8 mouse cellular contexts compared by ENCODE assay signal in the genomic region with DNA sequence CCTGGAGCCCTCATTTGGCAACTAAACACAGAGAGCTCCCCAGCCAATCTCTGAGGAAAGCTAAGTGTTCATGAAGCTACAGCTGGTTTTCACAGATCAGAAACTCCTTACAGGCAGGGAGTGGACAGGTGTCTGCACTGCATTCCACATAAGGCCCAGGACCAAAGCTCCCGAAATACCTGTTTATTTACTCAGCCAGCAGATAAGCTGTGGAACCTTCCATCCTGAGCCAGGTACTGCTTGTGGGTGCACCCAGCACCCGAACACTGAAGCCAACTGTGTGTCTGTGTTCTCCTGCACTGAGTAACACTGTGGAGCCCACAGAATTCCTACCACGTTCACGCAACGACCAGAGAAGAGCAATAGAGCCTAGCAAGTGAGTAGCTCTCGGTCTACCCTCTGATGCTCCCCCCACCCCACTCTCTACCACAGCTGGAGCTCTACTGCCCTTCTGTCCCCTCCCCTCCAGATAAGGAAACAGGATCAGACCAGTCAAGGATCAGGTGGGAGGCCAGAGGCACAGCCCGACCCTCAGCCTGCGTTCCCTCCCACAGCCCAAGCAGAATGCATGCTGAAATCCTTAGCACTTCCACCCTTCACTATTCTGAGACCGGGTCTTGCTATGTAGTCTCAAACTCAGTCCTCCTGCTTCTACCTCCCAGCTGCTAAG. TPM values are rescaled to one million over a fixed set of nuclear protein-coding genes. Genes with fewer than 3 reads are reported as not detected.
DNase-seq lines count a peak whose midpoint lies in the region; ATAC-seq and TF ChIP-seq lines count a peak whose summit lies in the region.
"Had no signal": no experiment of that assay in that cellular context is flagged by ENCODE, and none has a peak within 500 bp of the region (broad histone marks: within the 10 kb centered on the region; RNA-seq: fewer than 3 reads in every experiment).

No protein-coding gene starts in this region.

- ATAC-seq in liver, embryonic 11.5 days (replicated peaks; ENCODE audit: low FRiP score): peak; percentile 56
- ATAC-seq in hindbrain, postnatal 0 days: no peak
- no peak for ATAC-seq in neural tube, embryonic 15.5 days (ENCODE audit: low FRiP score)

- H3K4me2 ChIP-seq in liver, embryonic 11.5 days: peak overlapping the region; percentile 31; the same call in 1 of the 2 replicates
- no peak overlapping the region for H3K4me2 ChIP-seq in hindbrain, postnatal 0 days (ENCODE audit: low read depth, low read length)
- H3K4me2 ChIP-seq in neural tube, embryonic 15.5 days: no peak overlapping the region; the same call in 1 of the 2 replicates

- H3K9ac ChIP-seq in liver, embryonic 11.5 days (ENCODE audit: low read depth, low read length): peak overlapping the region; percentile 41
- no peak overlapping the region for H3K9ac ChIP-seq in hindbrain, postnatal 0 days (replicated peaks; ENCODE audit: low read length)
- no peak overlapping the region for H3K9ac ChIP-seq in neural tube, embryonic 15.5 days (replicated peaks)

- no peak for TF ChIP-seq CTCF in hindbrain, postnatal 0 days (IDR thresholded peaks at IDR 0.05; ENCODE audit: low read depth)

- no peaks in the 10 kb centered on the region for H3K27me3 ChIP-seq in liver, embryonic 11.5 days (replicated peaks; ENCODE audit: control insufficient read depth, insufficient read depth, low read length)
- H3K27me3 ChIP-seq in forebrain, embryonic 10.5 days (ENCODE audit: poor library complexity, severe bottlenecking): no peaks in the 10 kb centered on the region
- no peaks in the 10 kb centered on the region for H3K27me3 ChIP-seq in hindbrain, postnatal 0 days (ENCODE audit: insufficient read depth, low read length)
- no peaks in the 10 kb centered on the region for H3K27me3 ChIP-seq in neural tube, embryonic 15.5 days (replicated peaks)

- no peak for DNase-seq in liver, embryonic 11.5 days (ENCODE audit: low spot score)
- DNase-seq in liver: no peak
- DNase-seq in forebrain, embryonic 10.5 days (ENCODE audit: extremely low spot score, low spot score): no peak
- no peak for DNase-seq in hindbrain, postnatal 0 days (ENCODE audit: low spot score)
- DNase-seq in cerebellum, adult 11-12 months: no peak
- no peak for DNase-seq in left cerebral cortex, postnatal 36 days (ENCODE audit: low spot score in 2 of 2)
- DNase-seq: right cerebral cortex, postnatal 4 days had no signal

- H3K27ac ChIP-seq in liver, embryonic 11.5 days (ENCODE audit: low read depth, low read length): peak overlapping the region; percentile 23; the same call in 1 of the 2 replicates
- peak overlapping the region; percentile 60 for H3K27ac ChIP-seq in forebrain, embryonic 10.5 days
- H3K27ac ChIP-seq in hindbrain, postnatal 0 days: peak overlapping the region; percentile 69; the same call in 1 of the 2 replicates
- H3K27ac ChIP-seq in neural tube, embryonic 15.5 days (replicated peaks): peak overlapping the region; percentile 58

- WGBS in liver, embryonic 11.5 days: 42% methylated on average over 9 of the region's 9 CpGs
- WGBS in forebrain, embryonic 10.5 days: 79% methylated on average over 9 of the region's 9 CpGs
- 77% methylated on average over 9 of the region's 9 CpGs for WGBS in hindbrain, postnatal 0 days
- 84% methylated on average over 9 of the region's 9 CpGs for WGBS in neural tube, embryonic 15.5 days

- H3K36me3 ChIP-seq in liver, embryonic 11.5 days (ENCODE audit: control insufficient read depth, insufficient read depth, low read length): no peaks in the 10 kb centered on the region; the same call in 1 of the 2 replicates
- no peaks in the 10 kb centered on the region for H3K36me3 ChIP-seq in forebrain, embryonic 10.5 days (replicated peaks)
- H3K36me3 ChIP-seq in hindbrain, postnatal 0 days (ENCODE audit: insufficient read depth, low read length): no peaks in the 10 kb centered on the region
- H3K36me3 ChIP-seq in neural tube, embryonic 15.5 days: no peaks in the 10 kb centered on the region

- intact Hi-C loops in left cerebral cortex, postnatal 36 days (cut with DNase I): no loop called here

- H3K9me3 ChIP-seq in liver, embryonic 11.5 days (ENCODE audit: control insufficient read depth, low read length): no peaks in the 10 kb centered on the region
- no peaks in the 10 kb centered on the region for H3K9me3 ChIP-seq in forebrain, embryonic 10.5 days
- no peaks in the 10 kb centered on the region for H3K9me3 ChIP-seq in hindbrain, postnatal 0 days (ENCODE audit: low read length)
- no peaks in the 10 kb centered on the region for H3K9me3 ChIP-seq in neural tube, embryonic 15.5 days (replicated peaks)

- H3K4me1 ChIP-seq in liver, embryonic 11.5 days (replicated peaks; ENCODE audit: control insufficient read depth, insufficient read depth, low read length): peaks cover 40% of the 10 kb centered on the region
- H3K4me1 ChIP-seq in forebrain, embryonic 10.5 days: peaks cover 56% of the 10 kb centered on the region
- H3K4me1 ChIP-seq in hindbrain, postnatal 0 days (ENCODE audit: insufficient read depth, low read length): peaks cover 16% of the 10 kb centered on the region; the same call in 1 of the 2 replicates
- peaks cover 41% of the 10 kb centered on the region for H3K4me1 ChIP-seq in neural tube, embryonic 15.5 days

- H3K4me3 ChIP-seq in liver, embryonic 11.5 days (ENCODE audit: low read depth, low read length): no peak overlapping the region
- H3K4me3 ChIP-seq in forebrain, embryonic 10.5 days: no peak overlapping the region
- H3K4me3 ChIP-seq in hindbrain, postnatal 0 days (ENCODE audit: low read length): no peak overlapping the region
- no peak overlapping the region for H3K4me3 ChIP-seq in neural tube, embryonic 15.5 days (replicated peaks)

RNA-seq across cellular contexts. Expression of a gene that starts 9.6 kb away (rescaled TPM):
- polyA plus RNA-seq in liver, embryonic 11.5 days (2014; fragmentation: Nextera tagmentation; extraction: Ambion mirVana): 19.5 and 20.6 TPM in 2 replicates
- 10.1 and 11.4 TPM in 2 replicates for polyA plus RNA-seq in forebrain, embryonic 10.5 days (2016; fragmentation: Nextera tagmentation; extraction: Ambion mirVana)
- total RNA-seq in hindbrain, postnatal 0 days (2014; rRNA removed): 32.1 and 32.7 TPM in 2 replicates
- 14.0 TPM in 2 replicates for polyA plus RNA-seq in hindbrain, postnatal 0 days (2015; fragmentation: Nextera tagmentation; extraction: Ambion mirVana)
- polyA plus RNA-seq in neural tube, embryonic 15.5 days (2015; fragmentation: Nextera tagmentation; extraction: Ambion mirVana): 9.6 and 11.4 TPM in 2 replicates
- total RNA-seq in left cerebral cortex, postnatal 36 days (2021): 10 to 100 TPM; 14.6 to 15.4 TPM
